Comparison of ENCODE assay signal across 13 mouse cellular contexts in the genomic region with DNA sequence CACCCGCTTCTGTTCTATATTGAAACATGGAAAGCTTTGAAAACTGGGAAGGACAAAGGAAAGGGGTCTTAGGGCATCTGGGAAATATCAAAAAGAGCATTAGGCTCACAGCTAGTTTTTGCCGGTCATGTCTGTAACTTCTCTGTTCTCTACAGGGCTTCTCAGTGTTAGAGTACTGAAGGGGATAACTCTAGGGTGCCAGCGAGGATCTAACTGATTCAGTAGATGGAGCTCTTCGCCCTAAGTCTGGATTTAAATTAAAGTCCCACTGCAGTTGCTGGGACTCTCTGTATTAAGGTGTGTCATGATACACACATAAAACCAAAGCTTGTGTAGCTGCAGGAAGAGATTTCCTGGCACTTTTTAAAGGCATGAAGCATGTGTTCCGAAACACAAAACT.
DNase-seq lines count a peak whose midpoint lies in the region; ATAC-seq and TF ChIP-seq lines count a peak whose summit lies in the region.
"Had no signal": no experiment of that assay in that cellular context is flagged by ENCODE, and none has a peak within 500 bp of the region (broad histone marks: within the 10 kb centered on the region; RNA-seq: fewer than 3 reads in every experiment).

No protein-coding gene starts in this region.

- peaks cover 23% of the 10 kb centered on the region for H3K36me3 ChIP-seq in heart, adult 2 months (ENCODE audit: control insufficient read depth, insufficient read depth, low read length)
- no peaks in the 10 kb centered on the region for H3K36me3 ChIP-seq in heart, embryonic 10.5 days
- peaks cover 7 to 25% of the 10 kb centered on the region in 2 experiments for H3K36me3 ChIP-seq in CH12.LX (replicated peaks in 1 of 2; ENCODE audit: control insufficient read depth in 1 of 2, insufficient read depth in 1 of 2, low read length in 1 of 2)
- no peaks in the 10 kb centered on the region for H3K36me3 ChIP-seq in forebrain, embryonic 12.5 days (replicated peaks)
- no peaks in the 10 kb centered on the region for H3K36me3 ChIP-seq in midbrain, embryonic 15.5 days (replicated peaks)
- H3K36me3 ChIP-seq: heart, embryonic 15.5 days; lung, embryonic 15.5 days; neural tube, embryonic 12.5 days had no signal

- peaks cover 7% of the 10 kb centered on the region for H3K4me1 ChIP-seq in heart, adult 2 months (ENCODE audit: control insufficient read depth, insufficient read depth, low read length)
- H3K4me1 ChIP-seq in heart, embryonic 10.5 days, result peaks cover 22% of the 10 kb centered on the region
- H3K4me1 ChIP-seq in CH12.LX (ENCODE audit: control insufficient read depth in 1 of 2, insufficient read depth in 2 of 2), result peaks cover 16 to 43% of the 10 kb centered on the region in 2 experiments
- peaks cover 46% of the 10 kb centered on the region for H3K4me1 ChIP-seq in forebrain, embryonic 12.5 days
- peaks cover 49% of the 10 kb centered on the region for H3K4me1 ChIP-seq in midbrain, embryonic 15.5 days
- H3K4me1 ChIP-seq: megakaryocyte, embryonic 14.5 days had no signal

- TF ChIP-seq CTCF in heart, adult 2 months (IDR thresholded peaks at IDR 0.05), result peak; percentile 52
- no peak for TF ChIP-seq CTCF in CH12.LX (conservative IDR thresholded peaks at IDR 0.05 in 1 of 2, IDR thresholded peaks at IDR 0.05 in 1 of 2; ENCODE audit: low read depth in 2 of 2, low read length in 2 of 2)

- no peak for TF ChIP-seq EP300 in heart, adult 2 months (IDR thresholded peaks at IDR 0.05; ENCODE audit: insufficient read depth, low read depth, low read length)
- TF ChIP-seq EP300 in CH12.LX (IDR thresholded peaks at IDR 0.05; ENCODE audit: low read length), result no peak

- in situ Hi-C loops in CH12.LX (cut with MboI; ENCODE audit: low pct_ligation_motif_present, low pct_unique_long_range_greater_than_20kb, low sequenced_read_pairs), result loop anchor here (10.0 kb wide), 1 partner anchor 116 kb away; no protein-coding TSS in a partner anchor

- intact Hi-C loops in heart, adult 2 months (cut with DNase I), result no loop called here

- dilution Hi-C loops in CH12.LX (cut with MboI; ENCODE audit: extremely low pct_ligation_motif_present, extremely low pct_unique_long_range_greater_than_20kb, low sequenced_read_pairs), result no loop called here

- no peak for DNase-seq in heart, adult 2 months
- no peak for DNase-seq in heart, embryonic 10.5 days (ENCODE audit: low spot score)
- peak; percentile 69 for DNase-seq in CH12.LX (ENCODE audit: extremely low read depth)
- DNase-seq in spleen, adult 12 weeks (ENCODE audit: low spot score), result no peak
- no peak for DNase-seq in right cerebral cortex, postnatal 25 days
- DNase-seq: adrenal gland, adult 2 months; kidney, postnatal 36 days had no signal

- H3K4me2 ChIP-seq in CH12.LX (ENCODE audit: insufficient read depth, low read depth, poor library complexity, severe bottlenecking), result peak overlapping the region; percentile 99
- H3K4me2 ChIP-seq in forebrain, embryonic 12.5 days, result peak overlapping the region; percentile 42
- H3K4me2 ChIP-seq in midbrain, embryonic 15.5 days, result peak overlapping the region; percentile 35
- H3K4me2 ChIP-seq: heart, embryonic 15.5 days; lung, embryonic 15.5 days; neural tube, embryonic 12.5 days had no signal

- no peak for ATAC-seq in forebrain, embryonic 12.5 days (ENCODE audit: low FRiP score)
- ATAC-seq in midbrain, embryonic 15.5 days (replicated peaks), result peak; percentile 55; the same call in 1 of the 2 replicates

- no peak for TF ChIP-seq POLR2A in heart, adult 2 months (IDR thresholded peaks at IDR 0.05; ENCODE audit: insufficient read depth, low read depth, low read length)
- peak; percentile 26; the same call in 1 of the 2 replicates for TF ChIP-seq POLR2A in CH12.LX (IDR thresholded peaks at IDR 0.05; ENCODE audit: low read depth, low read length)

- TF ChIP-seq RAD21 in CH12.LX (IDR thresholded peaks at IDR 0.05; ENCODE audit: low read depth, low read length), result no peak

- H3K27ac ChIP-seq in heart, adult 2 months, result peak overlapping the region; percentile 20
- no peak overlapping the region for H3K27ac ChIP-seq in heart, embryonic 10.5 days
- peak overlapping the region; percentile 82 for H3K27ac ChIP-seq in CH12.LX (ENCODE audit: insufficient read depth, low read depth)
- peak overlapping the region; percentile 79 for H3K27ac ChIP-seq in forebrain, embryonic 12.5 days
- H3K27ac ChIP-seq in midbrain, embryonic 15.5 days, result peak overlapping the region; percentile 56
- H3K27ac ChIP-seq: heart, embryonic 15.5 days; lung, embryonic 15.5 days; neural tube, embryonic 12.5 days had no signal

- WGBS in heart, adult 2 months, result 72% methylated on average over 5 of the region's 5 CpGs
- WGBS in heart, embryonic 10.5 days, result 53% methylated on average over 5 of the region's 5 CpGs
- WGBS in forebrain, embryonic 12.5 days, result 49% methylated on average over 5 of the region's 5 CpGs
- WGBS in midbrain, embryonic 15.5 days, result 40% methylated on average over 5 of the region's 5 CpGs

- no peak overlapping the region for H3K9ac ChIP-seq in heart, adult 2 months (ENCODE audit: low read depth, low read length)
- peak overlapping the region; percentile 100 for H3K9ac ChIP-seq in CH12.LX (ENCODE audit: insufficient read depth, low read depth)
- peak overlapping the region; percentile 54 for H3K9ac ChIP-seq in forebrain, embryonic 12.5 days
- 0 out of 2 replicates have a peak overlapping the region, but pooled peaks have one; percentile 16 for H3K9ac ChIP-seq in midbrain, embryonic 15.5 days
- H3K9ac ChIP-seq: heart, embryonic 15.5 days; lung, embryonic 15.5 days; neural tube, embryonic 12.5 days had no signal

- H3K27me3 ChIP-seq in heart, adult 2 months (ENCODE audit: control insufficient read depth, insufficient read depth, low read length), result no peaks in the 10 kb centered on the region
- H3K27me3 ChIP-seq in heart, embryonic 10.5 days (ENCODE audit: insufficient read depth, poor library complexity, severe bottlenecking), result no peaks in the 10 kb centered on the region
- H3K27me3 ChIP-seq in CH12.LX (replicated peaks), result no peaks in the 10 kb centered on the region
- no peaks in the 10 kb centered on the region for H3K27me3 ChIP-seq in forebrain, embryonic 12.5 days
- H3K27me3 ChIP-seq in midbrain, embryonic 15.5 days (replicated peaks), result no peaks in the 10 kb centered on the region
- H3K27me3 ChIP-seq: heart, embryonic 15.5 days; lung, embryonic 15.5 days; neural tube, embryonic 12.5 days had no signal

- no peaks in the 10 kb centered on the region for H3K9me3 ChIP-seq in heart, embryonic 10.5 days
- H3K9me3 ChIP-seq in CH12.LX (replicated peaks; ENCODE audit: low read length), result no peaks in the 10 kb centered on the region
- H3K9me3 ChIP-seq in forebrain, embryonic 12.5 days, result no peaks in the 10 kb centered on the region
- H3K9me3 ChIP-seq in midbrain, embryonic 15.5 days, result no peaks in the 10 kb centered on the region
- H3K9me3 ChIP-seq: heart, embryonic 15.5 days; lung, embryonic 15.5 days; megakaryocyte, embryonic 14.5 days; neural tube, embryonic 12.5 days had no signal

- H3K4me3 ChIP-seq in heart, adult 2 months, result no peak overlapping the region
- no peak overlapping the region for H3K4me3 ChIP-seq in heart, embryonic 10.5 days
- H3K4me3 ChIP-seq in CH12.LX (replicated peaks in 1 of 3; ENCODE audit: low read depth in 2 of 3, low read length in 2 of 3, poor library complexity in 1 of 3), result peak overlapping the region; percentile 50 to 57 (median 51)
- H3K4me3 ChIP-seq in forebrain, embryonic 12.5 days (replicated peaks), result peak overlapping the region; percentile 21
- H3K4me3 ChIP-seq in midbrain, embryonic 15.5 days, result peak overlapping the region; percentile 23
- H3K4me3 ChIP-seq: heart, embryonic 15.5 days; lung, embryonic 15.5 days; megakaryocyte, embryonic 14.5 days; neural tube, embryonic 12.5 days had no signal

- no peaks in the 10 kb centered on the region for H3K79me2 ChIP-seq in heart, adult 2 months (replicated peaks; ENCODE audit: control insufficient read depth, insufficient read depth, low read length)
- peaks cover 66% of the 10 kb centered on the region for H3K79me2 ChIP-seq in CH12.LX (replicated peaks; ENCODE audit: control insufficient read depth, extremely low read depth, insufficient read depth, poor library complexity, severe bottlenecking)

TF ChIP-seq in CH12.LX, 34 proteins besides CTCF, POLR2A, EP300 and RAD21:
- TF ChIP-seq SIN3A (IDR thresholded peaks at IDR 0.05; ENCODE audit: low read length), result no peak

Comparison
In these comparisons a context has a peak if more than half of its experiments do, and no peak if none do; other contexts are left out.
1. H3K4me3 ChIP-seq: peak in CH12.LX (3 of 3), forebrain, embryonic 12.5 days (single experiment) and midbrain, embryonic 15.5 days (single experiment); none in heart, adult 2 months (single experiment) and heart, embryonic 10.5 days (single experiment).
2. H3K4me2 ChIP-seq: peak in every context shown above with its lines; median percentile 99 in CH12.LX; 42 in forebrain, embryonic 12.5 days; 35 in midbrain, embryonic 15.5 days.